Mouse (Mus musculus): ENCODE measurements around the gene Olfr5. TPM values are rescaled to one million over a fixed set of nuclear protein-coding genes. Genes with fewer than 3 reads are reported as not detected.

The Olfr5 gene
- polyA plus RNA-seq (2017; shearing (Covaris generic)), result not detected

GRCm38 (mm10) chr7:6486841-6487240, at the start of gene Olfr5:
Gene Olfr5 (minus strand): TSS chr7:6486941.

DNA sequence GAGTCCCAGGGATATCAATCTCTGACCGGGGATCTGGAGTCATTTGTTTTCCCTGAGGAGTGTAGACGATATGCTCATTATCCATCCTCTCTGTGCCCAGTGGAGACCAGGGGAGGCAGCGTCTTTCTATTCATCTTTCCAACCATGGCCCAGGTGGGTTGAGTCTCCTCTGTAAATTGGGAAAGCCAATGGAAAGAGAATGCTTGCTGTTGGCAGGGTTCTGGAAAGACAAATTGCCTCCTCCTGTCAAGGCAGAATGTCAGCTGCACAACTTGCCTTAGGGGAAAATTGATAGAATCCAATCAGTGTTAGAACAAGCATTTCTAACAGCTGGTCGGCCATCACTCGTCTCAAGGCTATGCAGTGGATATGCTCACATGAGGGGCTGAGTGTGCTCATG, 36.1 kb upstream of the Olfr5 start, which contains the start of gene Olfr1349:
Olfr1349 (minus strand) TSS at position 101 of the 400 bp plus-strand sequence.

GRCm38 (mm10) chr7:6508648-6509047, 21.9 kb upstream of the Olfr5 start, which contains the start of gene Olfr1348:
Gene Olfr1348 (minus strand): TSS chr7:6508748.

GRCm38 (mm10) chr7:6499655-6500054, 12.9 kb upstream of the Olfr5 start, which contains the start of gene Olfr1347:
Gene Olfr1347 (minus strand): TSS chr7:6499755.

DNA sequence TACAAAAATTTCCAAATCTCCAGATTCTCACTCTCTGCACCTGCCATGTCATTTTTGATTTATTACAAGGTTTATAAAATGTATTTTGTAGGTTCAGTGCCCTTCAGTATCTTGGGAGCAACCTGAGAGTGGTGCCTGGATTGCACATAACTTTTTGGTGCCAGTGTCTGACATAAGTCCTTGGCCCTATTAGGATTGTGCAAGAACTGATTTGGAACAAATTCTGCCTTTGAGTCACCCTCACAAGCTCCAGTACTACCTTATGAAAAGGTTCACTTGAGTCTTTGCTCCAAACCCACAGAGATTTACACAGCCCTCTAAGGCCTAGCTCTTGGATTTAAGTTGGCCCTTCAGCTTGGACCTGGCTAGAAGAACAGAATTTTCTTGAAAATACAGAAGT, 19.8 kb downstream of the Olfr5 start, which contains the start of gene Olfr1346:
Olfr1346 (plus strand) TSS at position 151 of the 400 bp plus-strand sequence.

GRCm38 (mm10) chr7:6455868-6456267, 30.9 kb downstream of the Olfr5 start, which contains the start of gene Olfr1336:
Gene Olfr1336 (plus strand): TSS chr7:6456168.

DNA sequence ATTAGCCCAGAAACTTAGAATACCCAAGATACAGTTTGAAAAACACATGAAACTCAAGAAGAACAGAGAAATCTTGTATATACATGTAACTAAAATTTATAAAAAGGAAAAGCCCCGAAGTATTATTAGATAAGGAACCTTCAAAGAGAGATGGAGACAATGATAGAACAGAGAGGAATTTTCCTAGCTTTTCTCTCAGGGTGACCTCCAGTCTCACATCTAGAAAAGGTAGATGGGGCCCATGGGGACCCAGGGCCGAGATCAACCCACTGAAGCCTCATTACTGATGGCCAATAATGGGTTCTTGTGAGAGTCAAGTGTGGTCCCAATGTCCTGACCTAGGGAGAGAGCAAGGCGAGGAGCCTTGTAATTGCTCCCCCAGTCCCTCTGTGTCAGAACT, 48.4 kb downstream of the Olfr5 start, which contains the start of gene Olfr1344:
Olfr1344 (plus strand) TSS at position 301 of the 400 bp plus-strand sequence.

Other genes starting within 250 kb of the Olfr5 start
- gene Epp13, start 234.2 kb downstream of the Olfr5 start, polyA plus RNA-seq (2017; shearing (Covaris generic)), result not detected
- 1 to 10 TPM; 5.1 to 5.5 TPM for gene Zfp667, start 200.4 kb downstream of the Olfr5 start, polyA plus RNA-seq (2017; shearing (Covaris generic))
- gene Zfp583, start 155.7 kb downstream of the Olfr5 start, polyA plus RNA-seq (2017; shearing (Covaris generic)), result 1 to 10 TPM; 1.4 to 1.9 TPM
- 1 to 10 TPM in 1 of 2 experiments, under 1 TPM in 1; 0.20 to 5.5 TPM for gene Gm3854, start 143.2 kb downstream of the Olfr5 start, polyA plus RNA-seq (2017; shearing (Covaris generic))
- 1 to 10 TPM; 4.2 to 7.7 TPM for gene Zfp78, start 123.7 kb downstream of the Olfr5 start, polyA plus RNA-seq (2017; shearing (Covaris generic))
- 10 to 100 TPM; 10.9 to 13.5 TPM for gene Zfp28, start 103.6 kb downstream of the Olfr5 start, polyA plus RNA-seq (2017; shearing (Covaris generic))
- gene Smim17, start 88.2 kb downstream of the Olfr5 start, polyA plus RNA-seq (2017; shearing (Covaris generic)), result under 1 TPM in 1 of 2 experiments, not detected in 1; 0.67 TPM
- not detected for gene Gm20715, start 76.7 kb downstream of the Olfr5 start, polyA plus RNA-seq (2017; shearing (Covaris generic))
- gene Olfr1344, start 48.3 kb downstream of the Olfr5 start, polyA plus RNA-seq (2017; shearing (Covaris generic)), result under 1 TPM in 1 of 2 experiments, not detected in 1; 0.14 TPM
- gene Olfr1336, start 30.8 kb downstream of the Olfr5 start, polyA plus RNA-seq (2017; shearing (Covaris generic)), result under 1 TPM; 0.07 to 0.11 TPM
- gene Olfr1346, start 19.8 kb downstream of the Olfr5 start, polyA plus RNA-seq (2017; shearing (Covaris generic)), result 1 to 10 TPM in 1 of 2 experiments, under 1 TPM in 1; 0.14 to 1.1 TPM
- gene Olfr1347, start 12.8 kb upstream of the Olfr5 start, polyA plus RNA-seq (2017; shearing (Covaris generic)), result under 1 TPM in 1 of 2 experiments, not detected in 1; 0.17 TPM
- gene Olfr1348, start 21.8 kb upstream of the Olfr5 start, polyA plus RNA-seq (2017; shearing (Covaris generic)), result under 1 TPM in 1 of 2 experiments, not detected in 1; 0.12 TPM
- under 1 TPM; 0.11 to 0.59 TPM for gene Olfr1349, start 36.0 kb upstream of the Olfr5 start, polyA plus RNA-seq (2017; shearing (Covaris generic))
- gene Olfr1350, start 77.9 kb upstream of the Olfr5 start, polyA plus RNA-seq (2017; shearing (Covaris generic)), result 1 to 10 TPM in 1 of 2 experiments, under 1 TPM in 1; 0.10 to 1.2 TPM
- gene Zim1, start 209.5 kb upstream of the Olfr5 start, polyA plus RNA-seq (2017; shearing (Covaris generic)), result not detected
- not detected for gene Peg3, start 243.5 kb upstream of the Olfr5 start, polyA plus RNA-seq (2017; shearing (Covaris generic))
- gene Usp29, start 243.6 kb upstream of the Olfr5 start, polyA plus RNA-seq (2017; shearing (Covaris generic)), result 1 to 10 TPM in 1 of 2 experiments, under 1 TPM in 1; 0.24 to 3.4 TPM